Mouse (Mus musculus): Measurements from ENCODE around the gene Pbx3. TPM values are rescaled to one million over a fixed set of nuclear protein-coding genes. Genes with fewer than 3 reads are reported as not detected.

Gene Pbx3
- total and polyA plus RNA-seq, 2 experiments from 2014 or later, result 77.0 to 92.5 TPM

DNA sequence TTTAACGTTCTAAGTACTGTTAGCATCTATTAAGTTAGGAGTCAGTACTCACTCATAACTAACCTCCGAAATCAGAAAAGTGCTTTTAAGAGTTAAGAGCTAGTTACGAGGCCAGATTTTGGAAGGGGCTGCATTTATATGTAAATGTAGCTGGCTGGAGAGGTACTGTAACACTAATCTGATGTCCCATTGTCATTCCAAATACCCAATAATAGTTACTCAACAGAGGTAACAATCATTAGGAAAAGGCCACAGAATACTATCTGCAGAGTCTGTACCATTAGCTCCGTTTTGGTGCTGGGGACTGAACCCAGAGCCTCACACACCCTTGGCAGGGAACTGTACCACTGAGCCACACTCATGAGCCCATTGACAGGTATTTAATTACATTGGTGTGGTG, 26.6 kb upstream of the Pbx3 start:
- ATAC-seq (no peak), DNase-seq (ENCODE audit: low spot score) (no peak)
- WGBS, result 51% methylated on average over 4 of the region's 4 CpGs
- Histone ChIP-seq H3K27ac (no peak overlapping the region), H3K4me1 (ENCODE audit: insufficient read depth, low read length) (no peaks in the 10 kb centered on the region), H3K9ac (replicated peaks; ENCODE audit: low read length) (no peak overlapping the region), H3K4me3 (ENCODE audit: low read length) (no peak overlapping the region), H3K27me3 (ENCODE audit: insufficient read depth, low read length) (no peaks in the 10 kb centered on the region), H3K4me2 (ENCODE audit: low read depth, low read length) (no peak overlapping the region), H3K9me3 (ENCODE audit: low read length) (no peaks in the 10 kb centered on the region), H3K36me3 (ENCODE audit: insufficient read depth, low read length) (no peaks in the 10 kb centered on the region)
- no peak for TF ChIP-seq CTCF (IDR thresholded peaks at IDR 0.05; ENCODE audit: low read depth)

DNA sequence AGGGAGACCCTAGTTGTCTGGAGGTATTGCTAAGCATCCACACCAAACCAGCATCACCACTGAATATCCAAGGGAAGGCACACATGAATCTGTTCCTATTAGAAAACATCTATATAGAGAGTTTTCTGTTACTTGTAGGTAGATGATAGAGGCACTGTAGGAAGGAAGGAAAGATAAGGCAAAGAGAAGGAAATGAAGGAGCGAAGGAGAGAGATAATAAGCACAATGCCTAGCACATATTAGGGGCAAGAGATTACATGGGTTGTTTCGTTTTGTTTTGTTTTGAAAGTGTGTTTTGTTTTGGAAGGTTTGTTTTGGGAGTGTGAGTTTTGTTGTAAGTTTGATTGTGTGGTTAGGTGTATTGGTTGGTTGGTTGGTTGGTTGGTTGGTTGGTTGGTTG, 6.0 kb upstream of the Pbx3 start:
- Histone ChIP-seq H3K4me3 (ENCODE audit: low read length) (no peak overlapping the region), H3K36me3 (ENCODE audit: insufficient read depth, low read length) (no peaks in the 10 kb centered on the region), H3K4me2 (ENCODE audit: low read depth, low read length) (no peak overlapping the region), H3K27ac (no peak overlapping the region), H3K9me3 (ENCODE audit: low read length) (no peaks in the 10 kb centered on the region), H3K4me1 (ENCODE audit: insufficient read depth, low read length) (no peaks in the 10 kb centered on the region), H3K9ac (replicated peaks; ENCODE audit: low read length) (no peak overlapping the region), H3K27me3 (ENCODE audit: insufficient read depth, low read length) (no peaks in the 10 kb centered on the region)
- DNase-seq (ENCODE audit: low spot score) (no peak), ATAC-seq (no peak)
- TF ChIP-seq CTCF (IDR thresholded peaks at IDR 0.05; ENCODE audit: low read depth), result no peak
- WGBS, result 95% methylated on average over 2 of the region's 2 CpGs

GRCm38 (mm10) chr2:34374349-34374748, 1.4 kb upstream of the Pbx3 start:
- no peaks in the 10 kb centered on the region for H3K27me3 ChIP-seq (ENCODE audit: insufficient read depth, low read length)
- no peaks in the 10 kb centered on the region for H3K4me1 ChIP-seq (ENCODE audit: insufficient read depth, low read length)
- no peak overlapping the region for H3K4me2 ChIP-seq (ENCODE audit: low read depth, low read length)
- no peaks in the 10 kb centered on the region for H3K36me3 ChIP-seq (ENCODE audit: insufficient read depth, low read length)
- no peak overlapping the region for H3K4me3 ChIP-seq (ENCODE audit: low read length)
- ATAC-seq (no peak), DNase-seq (ENCODE audit: low spot score) (no peak)
- TF ChIP-seq CTCF (IDR thresholded peaks at IDR 0.05; ENCODE audit: low read depth), result no peak
- WGBS, result 62% methylated on average over 2 of the region's 2 CpGs
- H3K9me3 ChIP-seq (ENCODE audit: low read length), result no peaks in the 10 kb centered on the region
- H3K27ac ChIP-seq, result no peak overlapping the region
- no peak overlapping the region for H3K9ac ChIP-seq (replicated peaks; ENCODE audit: low read length)

DNA sequence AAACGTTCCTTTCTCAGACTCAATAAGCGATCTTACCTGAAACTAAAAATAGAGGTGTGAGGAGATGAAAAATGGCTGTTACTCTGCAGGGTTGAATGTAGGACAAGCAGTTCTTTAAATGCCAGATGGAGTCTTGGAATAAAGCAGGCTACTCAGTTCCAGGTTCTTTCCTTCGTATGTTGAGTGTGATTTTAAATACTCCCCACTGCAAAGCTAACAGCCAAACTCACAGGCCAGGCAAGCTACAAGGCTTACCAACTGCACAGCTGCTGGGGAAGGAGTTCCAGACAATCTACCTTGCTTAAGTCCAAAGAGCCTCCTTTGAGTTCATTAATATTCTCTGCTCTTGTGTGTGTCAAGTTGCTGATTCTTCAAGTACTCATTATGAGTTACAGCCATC, 944 bp upstream of the Pbx3 start:
- no peak overlapping the region for H3K4me3 ChIP-seq (ENCODE audit: low read length)
- no peaks in the 10 kb centered on the region for H3K4me1 ChIP-seq (ENCODE audit: insufficient read depth, low read length)
- DNase-seq (ENCODE audit: low spot score), result no peak
- no peaks in the 10 kb centered on the region for H3K9me3 ChIP-seq (ENCODE audit: low read length)
- H3K36me3 ChIP-seq (ENCODE audit: insufficient read depth, low read length), result no peaks in the 10 kb centered on the region
- TF ChIP-seq CTCF (IDR thresholded peaks at IDR 0.05; ENCODE audit: low read depth), result no peak
- no peak for ATAC-seq
- no peaks in the 10 kb centered on the region for H3K27me3 ChIP-seq (ENCODE audit: insufficient read depth, low read length)
- no peak overlapping the region for H3K27ac ChIP-seq
- 42% methylated on average over 3 of the region's 3 CpGs for WGBS
- no peak overlapping the region for H3K9ac ChIP-seq (replicated peaks; ENCODE audit: low read length)
- peak overlapping the region; percentile 90; the same call in 1 of the 2 replicates for H3K4me2 ChIP-seq (ENCODE audit: low read depth, low read length)

- Histone ChIP-seq H3K4me3 (ENCODE audit: low read length) (peak overlapping the region; percentile 84), H3K27me3 (ENCODE audit: insufficient read depth, low read length) (no peaks in the 10 kb centered on the region), H3K9ac (replicated peaks; ENCODE audit: low read length) (peak overlapping the region; percentile 82), H3K4me1 (ENCODE audit: insufficient read depth, low read length) (no peaks in the 10 kb centered on the region), H3K27ac (peak overlapping the region; percentile 91), H3K9me3 (ENCODE audit: low read length) (no peaks in the 10 kb centered on the region), H3K36me3 (ENCODE audit: insufficient read depth, low read length) (no peaks in the 10 kb centered on the region), H3K4me2 (ENCODE audit: low read depth, low read length) (peak overlapping the region; percentile 90)
- DNase-seq (ENCODE audit: low spot score) (peak; percentile 81), ATAC-seq (peak; percentile 31)
- TF ChIP-seq CTCF (IDR thresholded peaks at IDR 0.05; ENCODE audit: low read depth), result no peak
- WGBS, result 1% methylated on average over 68 of the region's 118 CpGs
Measured at GRCm38 (mm10) chr2:34371441-34372304, 1.3 kb downstream of the Pbx3 start.

DNA sequence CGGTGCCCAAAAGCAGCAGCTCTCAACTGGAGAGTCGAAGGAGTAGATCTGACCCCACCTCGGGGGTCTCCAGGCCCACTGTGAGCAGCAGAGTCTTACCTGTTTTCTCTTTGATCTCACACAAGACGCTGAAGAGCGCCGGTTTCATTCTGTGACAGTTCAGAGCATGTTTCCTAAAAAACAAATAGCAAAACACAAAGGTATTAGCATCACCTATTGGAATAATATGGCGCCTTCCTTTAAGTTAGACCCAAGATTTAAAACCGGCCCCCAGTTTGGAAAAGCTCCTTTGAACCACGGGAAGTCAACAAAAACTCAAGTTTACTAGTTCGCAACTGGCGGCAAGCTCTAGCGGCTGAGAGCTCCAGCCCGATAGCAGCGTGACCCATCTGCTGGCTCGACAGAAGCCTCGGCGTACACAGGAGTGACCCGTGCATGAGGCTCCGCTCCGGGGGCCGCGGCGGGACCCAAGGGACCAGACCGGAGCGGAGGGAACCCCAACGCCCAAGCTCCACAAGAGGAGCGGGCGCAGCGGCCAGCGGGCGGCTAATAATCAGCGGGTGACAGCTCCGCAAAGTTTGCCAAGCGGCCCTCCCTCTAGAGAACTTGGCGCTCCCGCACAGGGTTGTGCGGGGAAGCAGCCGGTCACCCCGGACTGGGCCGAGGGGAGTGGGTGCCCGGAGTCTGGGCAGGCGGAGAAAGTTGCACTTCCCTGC, 2.1 kb downstream of the Pbx3 start:
- under 1% methylated on average over 42 of the region's 42 CpGs for WGBS
- ATAC-seq, result no peak
- H3K4me3 ChIP-seq (ENCODE audit: low read length), result peak overlapping the region; percentile 84
- peak; percentile 56 for DNase-seq (ENCODE audit: low spot score)
- H3K4me2 ChIP-seq (ENCODE audit: low read depth, low read length), result peak overlapping the region; percentile 90
- no peaks in the 10 kb centered on the region for H3K36me3 ChIP-seq (ENCODE audit: insufficient read depth, low read length)
- peak overlapping the region; percentile 82 for H3K9ac ChIP-seq (replicated peaks; ENCODE audit: low read length)
- no peaks in the 10 kb centered on the region for H3K9me3 ChIP-seq (ENCODE audit: low read length)
- no peaks in the 10 kb centered on the region for H3K4me1 ChIP-seq (ENCODE audit: insufficient read depth, low read length)
- TF ChIP-seq CTCF (IDR thresholded peaks at IDR 0.05; ENCODE audit: low read depth), result no peak
- no peaks in the 10 kb centered on the region for H3K27me3 ChIP-seq (ENCODE audit: insufficient read depth, low read length)
- H3K27ac ChIP-seq, result peak overlapping the region; percentile 91

Measured in hindbrain, postnatal 0 days (tissue).